Mouse (Mus musculus): ENCODE measurements at regions not wholly inside any gene's neighbourhood (a gene's known extent, or its start where the extent isn't known, plus 50 kb on each side); places are given as distances from the start of the nearest gene placed in this dataset.

DNA sequence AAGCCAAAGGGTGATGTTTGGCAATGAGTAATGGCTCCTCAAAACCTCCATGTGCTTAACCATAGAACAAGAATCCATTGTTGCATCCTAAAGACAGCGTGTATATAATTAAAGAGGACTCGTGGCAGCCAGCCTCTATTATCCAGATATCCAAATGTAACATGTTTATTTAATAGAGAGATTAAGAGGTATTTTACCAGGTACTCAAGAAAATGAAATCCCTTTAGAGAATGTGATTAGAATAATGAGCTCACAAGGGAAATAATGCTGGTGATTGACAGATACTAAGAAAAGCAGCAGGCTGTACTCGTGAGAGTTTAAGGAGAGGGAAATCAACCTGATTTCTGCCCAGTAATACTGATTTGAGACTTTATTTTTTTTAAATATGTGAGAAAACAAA, 295.5 kb upstream of the Tmprss15 start:
- Histone ChIP-seq H3K4me1 (ENCODE audit: control insufficient read depth in 1 of 2, insufficient read depth in 2 of 2, low read length in 2 of 2) (no peaks in the 10 kb centered on the region), H3K27ac (ENCODE audit: control insufficient read depth, low read depth, low read length) (no peak overlapping the region), H3K36me3 (ENCODE audit: control insufficient read depth in 1 of 2, insufficient read depth in 2 of 2, low read length in 2 of 2) (no peaks in the 10 kb centered on the region), H3K27me3 (ENCODE audit: control insufficient read depth in 1 of 2, insufficient read depth in 2 of 2, low read length in 2 of 2) (no peaks in the 10 kb centered on the region), H3K9ac (ENCODE audit: control insufficient read depth, low read depth, low read length, poor library complexity, severe bottlenecking) (no peak overlapping the region), H3K9me3 (replicated peaks; ENCODE audit: insufficient read depth, low read length) (no peaks in the 10 kb centered on the region), H3K79me2 (ENCODE audit: control insufficient read depth, insufficient read depth, low read length, poor library complexity) (no peaks in the 10 kb centered on the region), H3K4me3 (ENCODE audit: control insufficient read depth in 1 of 2, insufficient read depth in 1 of 2, low read depth in 2 of 2, low read length in 2 of 2) (no peak overlapping the region)
- DNase-seq (ENCODE audit: low read depth, low spot score): no peak
- TF ChIP-seq POLR2AphosphoS2 (IDR thresholded peaks at IDR 0.05; ENCODE audit: low read length) (no peak), CTCF (IDR thresholded peaks at IDR 0.05 in 2 of 3, conservative IDR thresholded peaks at IDR 0.05 in 1 of 3; ENCODE audit: control insufficient read depth in 1 of 3, insufficient read depth in 1 of 3, low read depth in 2 of 3, low read length in 3 of 3, poor library complexity in 1 of 3, severe bottlenecking in 1 of 3) (no peak), UBTF (IDR thresholded peaks at IDR 0.05; ENCODE audit: borderline replicate concordance, insufficient read depth, low read depth, low read length) (no peak), GATA1 (IDR thresholded peaks at IDR 0.05; ENCODE audit: low read depth, low read length) (no peak), CHD1 (IDR thresholded peaks at IDR 0.05; ENCODE audit: low read depth, low read length) (no peak), SIN3A (IDR thresholded peaks at IDR 0.05; ENCODE audit: low read length) (no peak), MAFK (IDR thresholded peaks at IDR 0.05; ENCODE audit: borderline replicate concordance, low read depth, low read length) (no peak), MAZ (IDR thresholded peaks at IDR 0.05; ENCODE audit: low read depth, low read length) (no peak), MYB (IDR thresholded peaks at IDR 0.05; ENCODE audit: low read depth, low read length) (no peak)

DNA sequence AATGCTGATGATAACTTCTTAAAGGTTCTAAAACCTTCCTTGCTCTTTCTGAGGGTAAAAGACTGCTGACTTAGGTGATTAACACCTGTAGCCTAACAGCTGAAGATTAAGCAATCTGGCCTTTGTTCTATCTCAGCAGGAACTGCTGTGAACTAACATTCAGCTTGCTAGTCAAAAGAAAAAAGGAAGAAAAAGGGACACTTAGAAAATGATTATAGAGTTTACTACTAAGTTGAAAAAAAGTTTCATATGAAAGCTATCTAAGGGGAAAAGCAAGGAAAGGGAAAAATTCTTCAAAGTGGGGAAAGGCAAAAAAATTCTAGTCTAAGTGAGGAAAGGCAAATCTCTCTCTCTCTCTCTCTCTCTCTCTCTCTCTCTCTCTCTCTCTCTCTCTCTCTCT, 259.2 kb upstream of the Tmprss15 start:
- TF ChIP-seq RAD21 (IDR thresholded peaks at IDR 0.05; ENCODE audit: low read depth, low read length) (no peak), POLR2A (IDR thresholded peaks at IDR 0.05; ENCODE audit: control insufficient read depth in 1 of 2, insufficient read depth in 1 of 2, low read depth in 1 of 2, low read length in 2 of 2, poor library complexity in 1 of 2) (no peak), SIN3A (IDR thresholded peaks at IDR 0.05; ENCODE audit: low read length) (no peak), RCOR1 (IDR thresholded peaks at IDR 0.05; ENCODE audit: low read depth, low read length) (no peak), TBP (IDR thresholded peaks at IDR 0.05; ENCODE audit: low read depth, low read length) (no peak), TAL1 (IDR thresholded peaks at IDR 0.05; ENCODE audit: low read length) (no peak), E2F4 (IDR thresholded peaks at IDR 0.05; ENCODE audit: borderline replicate concordance, low read depth, low read length) (no peak), TCF12 (IDR thresholded peaks at IDR 0.05; ENCODE audit: low read depth, low read length) (no peak), NRF1 (IDR thresholded peaks at IDR 0.05; ENCODE audit: insufficient read depth, low read depth, low read length, poor library complexity, severe bottlenecking) (no peak), EP300 (IDR thresholded peaks at IDR 0.05; ENCODE audit: low read depth in 1 of 2, low read length in 2 of 2) (no peak), BHLHE40 (IDR thresholded peaks at IDR 0.05; ENCODE audit: borderline replicate concordance, low read depth, low read length) (no peak), NELFE (IDR thresholded peaks at IDR 0.05; ENCODE audit: low read depth, low read length) (no peak), POLR2AphosphoS5 (IDR thresholded peaks at IDR 0.05; ENCODE audit: borderline replicate concordance, low read depth, low read length) (no peak), ZNF384 (IDR thresholded peaks at IDR 0.05; ENCODE audit: low read depth, low read length) (no peak), ZMIZ1 (IDR thresholded peaks at IDR 0.05; ENCODE audit: low read depth, low read length) (no peak), MYC (IDR thresholded peaks at IDR 0.05; ENCODE audit: low read depth, low read length) (no peak), ETS1 (IDR thresholded peaks at IDR 0.05; ENCODE audit: low read depth, low read length) (no peak), KAT2A (conservative IDR thresholded peaks at IDR 0.05; ENCODE audit: low read depth, low read length) (no peak)
- Histone ChIP-seq H3K4me1 (ENCODE audit: control insufficient read depth in 1 of 2, insufficient read depth in 2 of 2, low read length in 2 of 2) (no peaks in the 10 kb centered on the region), H3K27me3 (ENCODE audit: control insufficient read depth in 1 of 2, insufficient read depth in 2 of 2, low read length in 2 of 2) (no peaks in the 10 kb centered on the region), H3K36me3 (ENCODE audit: control insufficient read depth in 1 of 2, insufficient read depth in 2 of 2, low read length in 2 of 2) (no peaks in the 10 kb centered on the region), H3K79me2 (ENCODE audit: control insufficient read depth, insufficient read depth, low read length, poor library complexity) (no peaks in the 10 kb centered on the region), H3K9ac (ENCODE audit: control insufficient read depth, low read depth, low read length, poor library complexity, severe bottlenecking) (no peak overlapping the region), H3K4me3 (ENCODE audit: control insufficient read depth in 1 of 2, insufficient read depth in 1 of 2, low read depth in 2 of 2, low read length in 2 of 2) (no peak overlapping the region), H3K9me3 (replicated peaks; ENCODE audit: insufficient read depth, low read length) (no peaks in the 10 kb centered on the region), H3K27ac (ENCODE audit: control insufficient read depth, low read depth, low read length) (no peak overlapping the region)
- no peak for DNase-seq (ENCODE audit: low read depth, low spot score)
